Mouse (Mus musculus) MEL (cell line): ENCODE results near the gene Celsr1. TPM values are rescaled to one million over a fixed set of nuclear protein-coding genes. Genes with fewer than 3 reads are reported as not detected.

Experiments used
- DNase-seq: peaks from one replicate; pipeline ENCODE4 v3.0.0; 2011; ENCODE audit warnings: low read depth, low spot score
- H3K27ac ChIP-seq: 2 replicates; pipeline ENCODE4 v1.5.1; 2012; ENCODE audit warnings: low read depth, mild to moderate bottlenecking, control low read depth, low read length, moderate library complexity; ENCODE audit not compliant: control insufficient read depth
- H3K27me3 ChIP-seq, 2 experiments: fragments of 150-350 bp in 1 of 2; sonication (generic) in 1 of 2; 2 replicates each; pipeline ENCODE4 v1.6.1; 2012; ENCODE audit warnings: low read length in 2 of 2, mild to moderate bottlenecking in 2 of 2, improper control_type of control experiment in 1 of 2, moderate library complexity in 1 of 2; ENCODE audit not compliant: insufficient read depth in 2 of 2, control insufficient read depth in 1 of 2
- H3K36me3 ChIP-seq, 2 experiments: 2 replicates each; pipeline ENCODE4 v1.6.1; 2012 to 2014; ENCODE audit warnings: low read length in 2 of 2, improper control_type of control experiment in 1 of 2, inconsistent platforms in 1 of 2, mild to moderate bottlenecking in 1 of 2; ENCODE audit not compliant: insufficient read depth in 2 of 2, control insufficient read depth in 1 of 2
- H3K4me1 ChIP-seq, 2 experiments: fragments of 150-350 bp in 1 of 2; sonication (generic) in 1 of 2; 2 replicates each; pipeline ENCODE4 v1.6.1; 2012; ENCODE audit warnings: low read length in 2 of 2, improper control_type of control experiment in 1 of 2, mild to moderate bottlenecking in 1 of 2; ENCODE audit not compliant: insufficient read depth in 2 of 2, control insufficient read depth in 1 of 2
- H3K4me3 ChIP-seq, 2 experiments: fragments of 150-350 bp in 1 of 2; sonication (generic) in 1 of 2; 2 replicates each; pipeline ENCODE4 v1.5.1; 2012; ENCODE audit warnings: low read depth in 2 of 2, low read length in 2 of 2, mild to moderate bottlenecking in 2 of 2, moderate library complexity in 2 of 2, control low read depth in 1 of 2, improper control_type of control experiment in 1 of 2; ENCODE audit not compliant: control insufficient read depth in 1 of 2, insufficient read depth in 1 of 2
- H3K79me2 ChIP-seq: 2 replicates; pipeline ENCODE4 v1.6.1; 2012; ENCODE audit warnings: mild to moderate bottlenecking, low read length, moderate library complexity; ENCODE audit not compliant: control insufficient read depth, poor library complexity, insufficient read depth
- H3K9ac ChIP-seq: 2 replicates; pipeline ENCODE4 v1.6.1; 2012; ENCODE audit warnings: low read depth, mild to moderate bottlenecking, control low read depth, low read length, moderate library complexity; ENCODE audit not compliant: control insufficient read depth, poor library complexity, severe bottlenecking
- H3K9me3 ChIP-seq: fragments of 150-350 bp; sonication (generic); replicated peaks from 2 replicates; pipeline ENCODE4 v1.6.1; 2012; ENCODE audit warnings: mild to moderate bottlenecking, low read length, improper control_type of control experiment, moderate library complexity; ENCODE audit not compliant: insufficient read depth
- BHLHE40 ChIP-seq: IDR thresholded peaks from 2 replicates; pipeline ENCODE4 v1.6.1; 2012; ENCODE audit warnings: low read depth, mild to moderate bottlenecking, inconsistent platforms, low read length, improper control_type of control experiment, borderline replicate concordance
- CTCF ChIP-seq, 3 experiments: IDR thresholded peaks in 2 of 3; conservative IDR thresholded peaks in 1 of 3; 2 replicates each; pipeline ENCODE4 v1.5.1; 2011 to 2012; ENCODE audit warnings: low read length in 3 of 3, low read depth in 2 of 3, mild to moderate bottlenecking in 2 of 3, improper control_type of control experiment in 1 of 3, inconsistent platforms in 1 of 3, mixed read lengths in 1 of 3, moderate library complexity in 1 of 3; ENCODE audit not compliant: control insufficient read depth in 1 of 3, insufficient read depth in 1 of 3, poor library complexity in 1 of 3, severe bottlenecking in 1 of 3
- E2F4 ChIP-seq: IDR thresholded peaks from 2 replicates; pipeline ENCODE4 v1.6.1; 2011; ENCODE audit warnings: low read depth, low read length, improper control_type of control experiment, borderline replicate concordance
- ELF1 ChIP-seq: IDR thresholded peaks from 2 replicates; pipeline ENCODE4 v1.6.1; 2014; ENCODE audit warnings: low read depth, mild to moderate bottlenecking, inconsistent platforms, low read length, improper control_type of control experiment, moderate library complexity
- EP300 ChIP-seq, 2 experiments: IDR thresholded peaks; 2 replicates each; pipeline ENCODE4 v1.6.1; 2011; ENCODE audit warnings: improper control_type of control experiment in 2 of 2, low read length in 2 of 2, low read depth in 1 of 2, mild to moderate bottlenecking in 1 of 2
- ETS1 ChIP-seq: IDR thresholded peaks from 2 replicates; pipeline ENCODE4 v1.6.1; 2012; ENCODE audit warnings: low read depth, mild to moderate bottlenecking, inconsistent platforms, low read length, improper control_type of control experiment, moderate library complexity
- GABPA ChIP-seq: IDR thresholded peaks from 2 replicates; pipeline ENCODE4 v1.6.1; 2012; ENCODE audit warnings: low read depth, mild to moderate bottlenecking, inconsistent platforms, low read length, improper control_type of control experiment, moderate library complexity
- HCFC1 ChIP-seq: IDR thresholded peaks from 2 replicates; pipeline ENCODE4 v1.6.1; 2012; ENCODE audit warnings: low read depth, mild to moderate bottlenecking, inconsistent platforms, low read length, improper control_type of control experiment, moderate library complexity
- MEF2A ChIP-seq: IDR thresholded peaks from 2 replicates; pipeline ENCODE4 v1.6.1; 2014; ENCODE audit warnings: low read depth, mild to moderate bottlenecking, inconsistent platforms, low read length, improper control_type of control experiment; ENCODE audit not compliant: poor library complexity, insufficient replicate concordance, severe bottlenecking; ENCODE audit errors: extremely low read depth
- MXI1 ChIP-seq: IDR thresholded peaks from 2 replicates; pipeline ENCODE4 v1.6.1; 2011; ENCODE audit warnings: mild to moderate bottlenecking, low read depth, low read length, improper control_type of control experiment
- MYB ChIP-seq: IDR thresholded peaks from 2 replicates; pipeline ENCODE4 v1.6.1; 2011; ENCODE audit warnings: mild to moderate bottlenecking, low read depth, low read length, improper control_type of control experiment
- MYC ChIP-seq: IDR thresholded peaks from 2 replicates; pipeline ENCODE4 v1.6.1; 2011; ENCODE audit warnings: low read depth, mild to moderate bottlenecking, low read length, improper control_type of control experiment, moderate library complexity
- NELFE ChIP-seq: IDR thresholded peaks from 2 replicates; pipeline ENCODE4 v1.6.1; 2011; ENCODE audit warnings: low read depth, low read length, improper control_type of control experiment
- NRF1 ChIP-seq: IDR thresholded peaks from 2 replicates; pipeline ENCODE4 v1.6.1; 2014; ENCODE audit warnings: low read depth, mild to moderate bottlenecking, inconsistent platforms, low read length, improper control_type of control experiment, moderate library complexity; ENCODE audit not compliant: poor library complexity, insufficient read depth, severe bottlenecking
- POLR2A ChIP-seq, 2 experiments: IDR thresholded peaks; 2 replicates each; pipeline ENCODE4 v1.6.1; 2011 to 2012; ENCODE audit warnings: low read length in 2 of 2, mild to moderate bottlenecking in 2 of 2, control low read depth in 1 of 2, improper control_type of control experiment in 1 of 2, low read depth in 1 of 2, moderate library complexity in 1 of 2; ENCODE audit not compliant: control insufficient read depth in 1 of 2, insufficient read depth in 1 of 2, poor library complexity in 1 of 2
- POLR2AphosphoS2 ChIP-seq: IDR thresholded peaks from 2 replicates; pipeline ENCODE4 v1.6.1; 2011; ENCODE audit warnings: low read length, improper control_type of control experiment
- POLR2AphosphoS5 ChIP-seq: IDR thresholded peaks from 2 replicates; pipeline ENCODE4 v1.6.1; 2012; ENCODE audit warnings: low read depth, borderline replicate concordance, mild to moderate bottlenecking, inconsistent platforms, low read length, moderate library complexity, mixed read lengths
- RAD21 ChIP-seq: IDR thresholded peaks from 2 replicates; pipeline ENCODE4 v1.6.1; 2011; ENCODE audit warnings: mild to moderate bottlenecking, low read depth, low read length, improper control_type of control experiment
- RCOR1 ChIP-seq: IDR thresholded peaks from 2 replicates; pipeline ENCODE4 v1.6.1; 2012; ENCODE audit warnings: low read depth, mild to moderate bottlenecking, inconsistent platforms, low read length, improper control_type of control experiment
- SIN3A ChIP-seq: IDR thresholded peaks from 2 replicates; pipeline ENCODE4 v1.6.1; 2012; ENCODE audit warnings: low read length, improper control_type of control experiment, inconsistent platforms
- SMC3 ChIP-seq: IDR thresholded peaks from 2 replicates; pipeline ENCODE4 v1.6.1; 2011; ENCODE audit warnings: low read depth, low read length, improper control_type of control experiment
- TBP ChIP-seq: IDR thresholded peaks from 2 replicates; pipeline ENCODE4 v1.8.0; 2011; ENCODE audit warnings: low read depth, low read length, improper control_type of control experiment
- UBTF ChIP-seq: IDR thresholded peaks from 2 replicates; pipeline ENCODE4 v1.6.1; 2012; ENCODE audit warnings: low read depth, mild to moderate bottlenecking, inconsistent platforms, low read length, improper control_type of control experiment, moderate library complexity, borderline replicate concordance; ENCODE audit not compliant: insufficient read depth
- USF1 ChIP-seq: IDR thresholded peaks from 2 replicates; pipeline ENCODE4 v1.6.1; 2014; ENCODE audit warnings: low read depth, mild to moderate bottlenecking, inconsistent platforms, low read length, improper control_type of control experiment, moderate library complexity
- USF2 ChIP-seq, 2 experiments: IDR thresholded peaks; 2 replicates each; pipeline ENCODE4 v1.6.1; 2011 to 2012; ENCODE audit warnings: improper control_type of control experiment in 2 of 2, low read length in 2 of 2, borderline replicate concordance in 1 of 2, inconsistent platforms in 1 of 2, low read depth in 1 of 2, mild to moderate bottlenecking in 1 of 2; ENCODE audit not compliant: insufficient read depth in 1 of 2
- ZKSCAN1 ChIP-seq: IDR thresholded peaks from 2 replicates; pipeline ENCODE4 v1.6.1; 2012; ENCODE audit warnings: low read depth, mild to moderate bottlenecking, inconsistent platforms, low read length, improper control_type of control experiment, moderate library complexity
- polyA plus RNA-seq, 2 experiments: library from polyadenylated mRNA; stranded (reverse) in 1 of 2; unstranded in 1 of 2; fragments of >175 nt in 1 of 2; fragments of >200 nt in 1 of 2; gene quantifications; 2 replicates each; pipeline versions ENCODE4 v1.2.1 to v1.2.4; 2012; ENCODE audit warnings: low replicate concordance in 2 of 2, low read depth in 1 of 2; ENCODE audit not compliant: insufficient read length in 2 of 2, insufficient read depth in 1 of 2, missing spikeins in 1 of 2
- total RNA-seq: library from RNA; depleted of rRNA; stranded (reverse); fragments of 300-350 nt; gene quantifications from 2 replicates; pipeline ENCODE4 v1.2.3, GENCODE M21; 2012

Celsr1 gene
- total and polyA plus RNA-seq, 3 experiments: 0.12 to 0.42 TPM; not detected in 1

GRCm38 (mm10) chr15:86077934-86078333, 44.4 kb upstream of the Celsr1 start:
- Histone ChIP-seq H3K36me3 (no peaks in the 10 kb centered on the region; a peak in 1 of 4 replicates), H3K4me1 (no peaks in the 10 kb centered on the region), H3K27ac (no peak overlapping the region), H3K9me3 (no peaks in the 10 kb centered on the region), H3K9ac (no peak overlapping the region), H3K27me3 (no peaks in the 10 kb centered on the region), H3K79me2 (peaks cover 30% of the 10 kb centered on the region), H3K4me3 (no peak overlapping the region)
- DNase-seq: no peak
- TF ChIP-seq BHLHE40 (no peak), RAD21 (no peak), POLR2A (IDR thresholded peaks at IDR 0.05; ENCODE audit: control insufficient read depth in 1 of 2, insufficient read depth in 1 of 2, low read depth in 1 of 2, low read length in 2 of 2, poor library complexity in 1 of 2) (no peak), GABPA (no peak), ELF1 (no peak), SMC3 (no peak), EP300 (IDR thresholded peaks at IDR 0.05; ENCODE audit: low read depth in 1 of 2, low read length in 2 of 2) (no peak), MYC (no peak), MXI1 (no peak), MYB (no peak), HCFC1 (no peak), USF1 (no peak), ETS1 (no peak), SIN3A (no peak), NELFE (no peak)

GRCm38 (mm10) chr15:86076378-86076777, 42.8 kb upstream of the Celsr1 start:
- Histone ChIP-seq H3K9me3 (no peaks in the 10 kb centered on the region), H3K36me3 (no peaks in the 10 kb centered on the region; a peak in 1 of 4 replicates), H3K79me2 (peaks cover 32% of the 10 kb centered on the region), H3K9ac (no peak overlapping the region), H3K27me3 (no peaks in the 10 kb centered on the region), H3K27ac (no peak overlapping the region), H3K4me1 (no peaks in the 10 kb centered on the region), H3K4me3 (no peak overlapping the region)
- TF ChIP-seq ZKSCAN1: no peak
- no peak for TF ChIP-seq NELFE
- no peak for TF ChIP-seq USF2 (IDR thresholded peaks at IDR 0.05; ENCODE audit: borderline replicate concordance in 1 of 2, insufficient read depth in 1 of 2, low read depth in 1 of 2, low read length in 2 of 2)
- TF ChIP-seq MYC: no peak
- TF ChIP-seq ETS1: no peak
- TF ChIP-seq MEF2A: no peak
- TF ChIP-seq MYB: no peak
- TF ChIP-seq TBP: no peak
- TF ChIP-seq RCOR1: no peak
- no peak for TF ChIP-seq CTCF (IDR thresholded peaks at IDR 0.05 in 2 of 3, conservative IDR thresholded peaks at IDR 0.05 in 1 of 3; ENCODE audit: control insufficient read depth in 1 of 3, insufficient read depth in 1 of 3, low read depth in 2 of 3, low read length in 3 of 3, poor library complexity in 1 of 3, severe bottlenecking in 1 of 3)
- no peak for TF ChIP-seq POLR2AphosphoS5
- no peak for TF ChIP-seq POLR2AphosphoS2
- no peak for TF ChIP-seq BHLHE40
- no peak for TF ChIP-seq ELF1
- TF ChIP-seq UBTF: no peak
- TF ChIP-seq NRF1: no peak
- no peak for TF ChIP-seq E2F4
- no peak for DNase-seq
